Mouse (Mus musculus) thymus, adult 2 months (tissue): ENCODE measurements at regions not wholly inside any gene's neighbourhood (a gene's known extent, or its start where the extent isn't known, plus 50 kb on each side); places are given as distances from the start of the nearest gene placed in this dataset.

ENCODE experiments used
- CTCF ChIP-seq: fragments of 200-500 bp; IDR thresholded peaks from 2 replicates; pipeline ENCODE4 v1.5.1; 2012; ENCODE audit warnings: mild to moderate bottlenecking, control low read depth, low read length, moderate library complexity, borderline replicate concordance; ENCODE audit not compliant: control insufficient read depth, poor library complexity, insufficient read depth; ENCODE audit errors: extremely low read depth
- POLR2A ChIP-seq: fragments of 200-500 bp; IDR thresholded peaks from 2 replicates; pipeline ENCODE4 v1.6.1; 2012; ENCODE audit warnings: mild to moderate bottlenecking, low read length, control low read depth, moderate library complexity; ENCODE audit not compliant: control insufficient read depth, poor library complexity, insufficient read depth; ENCODE audit errors: extremely low read depth

DNA sequence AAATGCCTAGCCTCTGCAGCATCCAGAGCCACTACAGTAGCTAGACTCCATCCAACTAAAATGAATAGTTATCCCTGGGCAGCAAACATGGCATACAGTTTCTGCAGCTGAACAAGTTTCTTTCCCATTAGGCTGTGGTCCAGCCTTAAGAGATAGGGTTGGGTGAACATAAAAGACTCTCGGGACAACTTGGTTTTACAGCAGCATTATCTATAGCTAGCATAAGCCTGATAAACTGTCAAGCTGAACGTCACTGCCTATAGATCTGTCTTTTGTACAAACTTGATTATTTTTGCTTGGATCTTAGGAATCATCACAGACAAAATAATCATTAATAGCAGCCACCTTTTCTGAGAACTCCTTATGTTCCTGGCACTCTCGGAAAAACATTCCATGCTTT lies 169.8 kb upstream of the Acvr2a start:
- TF ChIP-seq CTCF (no peak), POLR2A (no peak)
